Mouse (Mus musculus): ENCODE data around the gene Olfr5. TPM values are rescaled to one million over a fixed set of nuclear protein-coding genes. Genes with fewer than 3 reads are reported as not detected.

Gene Olfr5
- not detected in 2 replicates for total RNA-seq (2012; rRNA removed)

- Histone ChIP-seq H3K9ac (ENCODE audit: insufficient read depth, low read depth, low read length, poor library complexity, severe bottlenecking) (no peak within 1 kb of the TSS), H3K36me3 (ENCODE audit: control insufficient read depth, insufficient read depth, low read length, poor library complexity, severe bottlenecking) (no peaks in the 10 kb centered on the region), H3K9me3 (ENCODE audit: control insufficient read depth, insufficient read depth, low read depth, low read length) (no peaks in the 10 kb centered on the region), H3K4me3 (ENCODE audit: insufficient read depth in 1 of 2, low read depth in 1 of 2, low read length in 2 of 2, poor library complexity in 1 of 2, severe bottlenecking in 1 of 2) (no peak within 1 kb of the TSS), H3K4me1 (ENCODE audit: control insufficient read depth in 2 of 2, insufficient read depth in 2 of 2, low read length in 2 of 2, poor library complexity in 1 of 2) (no peaks in the 10 kb centered on the region), H3K27ac (ENCODE audit: insufficient read depth, low read depth, low read length, poor library complexity, severe bottlenecking) (no peak within 1 kb of the TSS)
- in situ Hi-C loops (cut with MboI; ENCODE audit: low sequenced_read_pairs in 2 of 2, unreplicated experiment in 2 of 2) = no loop called here
- no peak for DNase-seq (ENCODE audit: low read depth, low spot score)
- no peak for TF ChIP-seq ZC3H11A (IDR thresholded peaks at IDR 0.05; ENCODE audit: borderline replicate concordance, low read depth, low read length)
- no peak for TF ChIP-seq ZNF384 (IDR thresholded peaks at IDR 0.05; ENCODE audit: low read depth, low read length)
- TF ChIP-seq CHD2 (IDR thresholded peaks at IDR 0.05; ENCODE audit: low read depth, low read length) = no peak
- TF ChIP-seq HCFC1 (IDR thresholded peaks at IDR 0.05; ENCODE audit: borderline replicate concordance, insufficient read depth, low read length) = no peak
- no peak for TF ChIP-seq MAFK (IDR thresholded peaks at IDR 0.05; ENCODE audit: insufficient read depth, low read depth, low read length)
These were observed at the start of gene Olfr5 for GRCm38 (mm10) chr7:6486841-6487240. TSS of gene Olfr5 (minus strand) at chr7:6486941.

GRCm38 (mm10) chr7:6526141-6526540 lies 39.4 kb upstream of the Olfr5 start:
- DNase-seq (ENCODE audit: low read depth, low spot score) = peak; percentile 38
- no peaks in the 10 kb centered on the region for H3K36me3 ChIP-seq (ENCODE audit: control insufficient read depth, insufficient read depth, low read length, poor library complexity, severe bottlenecking)
- no peak for TF ChIP-seq CHD2 (IDR thresholded peaks at IDR 0.05; ENCODE audit: low read depth, low read length)
- 0 out of 2 replicates have a peak, but pooled peaks have one; percentile 11 for TF ChIP-seq ZC3H11A (IDR thresholded peaks at IDR 0.05; ENCODE audit: borderline replicate concordance, low read depth, low read length)
- no peak for TF ChIP-seq MAFK (IDR thresholded peaks at IDR 0.05; ENCODE audit: insufficient read depth, low read depth, low read length)
- H3K27ac ChIP-seq (ENCODE audit: insufficient read depth, low read depth, low read length, poor library complexity, severe bottlenecking) = no peak overlapping the region
- in situ Hi-C loops (cut with MboI; ENCODE audit: low sequenced_read_pairs in 2 of 2, unreplicated experiment in 2 of 2) = loop anchor here in 1 of 2 experiments (5.0 kb wide), 1 partner anchor 169 kb away; no protein-coding TSS in a partner anchor
- H3K9ac ChIP-seq (ENCODE audit: insufficient read depth, low read depth, low read length, poor library complexity, severe bottlenecking) = no peak overlapping the region
- H3K4me1 ChIP-seq (ENCODE audit: control insufficient read depth in 2 of 2, insufficient read depth in 2 of 2, low read length in 2 of 2, poor library complexity in 1 of 2) = no peaks in the 10 kb centered on the region
- H3K4me3 ChIP-seq (ENCODE audit: insufficient read depth in 1 of 2, low read depth in 1 of 2, low read length in 2 of 2, poor library complexity in 1 of 2, severe bottlenecking in 1 of 2) = no peak overlapping the region
- no peaks in the 10 kb centered on the region for H3K9me3 ChIP-seq (ENCODE audit: control insufficient read depth, insufficient read depth, low read depth, low read length)

GRCm38 (mm10) chr7:6525001-6525400 lies 38.3 kb upstream of the Olfr5 start:
- TF ChIP-seq ZC3H11A (IDR thresholded peaks at IDR 0.05; ENCODE audit: borderline replicate concordance, low read depth, low read length) (0 out of 2 replicates have a peak, but pooled peaks have one; percentile 39), HCFC1 (IDR thresholded peaks at IDR 0.05; ENCODE audit: borderline replicate concordance, insufficient read depth, low read length) (no peak)

GRCm38 (mm10) chr7:6522850-6523249 lies 36.1 kb upstream of the Olfr5 start, which contains the start of gene Olfr1349:
TSS of gene Olfr1349 (minus strand) at chr7:6522950.
- no peak within 1 kb of the TSS for H3K27ac ChIP-seq (ENCODE audit: insufficient read depth, low read depth, low read length, poor library complexity, severe bottlenecking)
- no peak within 1 kb of the TSS for H3K4me3 ChIP-seq (ENCODE audit: insufficient read depth in 1 of 2, low read depth in 1 of 2, low read length in 2 of 2, poor library complexity in 1 of 2, severe bottlenecking in 1 of 2)
- in situ Hi-C loops (cut with MboI; ENCODE audit: low sequenced_read_pairs in 2 of 2, unreplicated experiment in 2 of 2) = no loop called here
- DNase-seq (ENCODE audit: low read depth, low spot score) = no peak
- H3K4me1 ChIP-seq (ENCODE audit: control insufficient read depth in 2 of 2, insufficient read depth in 2 of 2, low read length in 2 of 2, poor library complexity in 1 of 2) = no peaks in the 10 kb centered on the region
- H3K9ac ChIP-seq (ENCODE audit: insufficient read depth, low read depth, low read length, poor library complexity, severe bottlenecking) = no peak within 1 kb of the TSS
- no peaks in the 10 kb centered on the region for H3K9me3 ChIP-seq (ENCODE audit: control insufficient read depth, insufficient read depth, low read depth, low read length)
- TF ChIP-seq ZC3H11A (IDR thresholded peaks at IDR 0.05; ENCODE audit: borderline replicate concordance, low read depth, low read length) (no peak), ZNF384 (IDR thresholded peaks at IDR 0.05; ENCODE audit: low read depth, low read length) (no peak), HCFC1 (IDR thresholded peaks at IDR 0.05; ENCODE audit: borderline replicate concordance, insufficient read depth, low read length) (no peak), MAFK (IDR thresholded peaks at IDR 0.05; ENCODE audit: insufficient read depth, low read depth, low read length) (no peak), CHD2 (IDR thresholded peaks at IDR 0.05; ENCODE audit: low read depth, low read length) (no peak)
- no peaks in the 10 kb centered on the region for H3K36me3 ChIP-seq (ENCODE audit: control insufficient read depth, insufficient read depth, low read length, poor library complexity, severe bottlenecking)

More at GRCm38 (mm10) chr7:6525001-6525400, 38.3 kb upstream of the Olfr5 start:
- DNase-seq (ENCODE audit: low read depth, low spot score) = peak; percentile 35
- no peak overlapping the region for H3K9ac ChIP-seq (ENCODE audit: insufficient read depth, low read depth, low read length, poor library complexity, severe bottlenecking)
- H3K4me1 ChIP-seq (ENCODE audit: control insufficient read depth in 2 of 2, insufficient read depth in 2 of 2, low read length in 2 of 2, poor library complexity in 1 of 2) = no peaks in the 10 kb centered on the region
- no peaks in the 10 kb centered on the region for H3K36me3 ChIP-seq (ENCODE audit: control insufficient read depth, insufficient read depth, low read length, poor library complexity, severe bottlenecking)
- H3K4me3 ChIP-seq (ENCODE audit: insufficient read depth in 1 of 2, low read depth in 1 of 2, low read length in 2 of 2, poor library complexity in 1 of 2, severe bottlenecking in 1 of 2) = no peak overlapping the region
- in situ Hi-C loops (cut with MboI; ENCODE audit: low sequenced_read_pairs in 2 of 2, unreplicated experiment in 2 of 2) = loop anchor here in 1 of 2 experiments (5.0 kb wide), 1 partner anchor 168 kb away; no protein-coding TSS in a partner anchor
- no peak overlapping the region for H3K27ac ChIP-seq (ENCODE audit: insufficient read depth, low read depth, low read length, poor library complexity, severe bottlenecking)
- no peaks in the 10 kb centered on the region for H3K9me3 ChIP-seq (ENCODE audit: control insufficient read depth, insufficient read depth, low read depth, low read length)

- in situ Hi-C loops (cut with MboI; ENCODE audit: low sequenced_read_pairs in 2 of 2, unreplicated experiment in 2 of 2) = no loop called here
- Histone ChIP-seq H3K27ac (ENCODE audit: insufficient read depth, low read depth, low read length, poor library complexity, severe bottlenecking) (no peak overlapping the region), H3K9ac (ENCODE audit: insufficient read depth, low read depth, low read length, poor library complexity, severe bottlenecking) (no peak overlapping the region), H3K4me3 (ENCODE audit: insufficient read depth in 1 of 2, low read depth in 1 of 2, low read length in 2 of 2, poor library complexity in 1 of 2, severe bottlenecking in 1 of 2) (no peak overlapping the region), H3K36me3 (ENCODE audit: control insufficient read depth, insufficient read depth, low read length, poor library complexity, severe bottlenecking) (no peaks in the 10 kb centered on the region), H3K4me1 (ENCODE audit: control insufficient read depth in 2 of 2, insufficient read depth in 2 of 2, low read length in 2 of 2, poor library complexity in 1 of 2) (no peaks in the 10 kb centered on the region), H3K9me3 (ENCODE audit: control insufficient read depth, insufficient read depth, low read depth, low read length) (no peaks in the 10 kb centered on the region)
- no peak for DNase-seq (ENCODE audit: low read depth, low spot score)
- TF ChIP-seq ZNF384 (IDR thresholded peaks at IDR 0.05; ENCODE audit: low read depth, low read length) (no peak), MAFK (IDR thresholded peaks at IDR 0.05; ENCODE audit: insufficient read depth, low read depth, low read length) (no peak), ZC3H11A (IDR thresholded peaks at IDR 0.05; ENCODE audit: borderline replicate concordance, low read depth, low read length) (no peak), CHD2 (IDR thresholded peaks at IDR 0.05; ENCODE audit: low read depth, low read length) (no peak), HCFC1 (IDR thresholded peaks at IDR 0.05; ENCODE audit: borderline replicate concordance, insufficient read depth, low read length) (no peak)
These were observed 34.9 kb upstream of the Olfr5 start for GRCm38 (mm10) chr7:6521666-6522065.

Measured in ES-E14 (cell line).